In the genomic region with DNA sequence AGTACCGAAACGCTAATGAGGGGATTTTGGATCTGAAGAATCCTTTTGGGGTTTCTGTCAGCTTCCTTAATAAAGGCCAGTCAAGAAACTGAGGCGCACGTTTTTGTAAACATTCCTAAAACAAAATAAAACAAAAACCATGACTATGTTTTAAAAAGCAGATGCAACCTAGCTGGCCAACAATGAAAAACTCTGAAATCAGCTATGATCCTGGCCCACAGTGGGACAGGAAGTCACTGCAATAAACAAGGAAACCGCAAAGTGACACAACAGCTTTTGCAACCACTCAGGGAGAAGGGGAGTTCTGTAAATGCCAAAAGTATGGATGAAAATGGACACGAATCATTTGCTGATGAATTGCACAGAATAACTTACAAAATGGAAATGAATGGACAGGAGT, we compare ENCODE assay signal across 8 mouse cellular contexts. TPM values are rescaled to one million over a fixed set of nuclear protein-coding genes. Genes with fewer than 3 reads are reported as not detected.
DNase-seq lines count a peak whose midpoint lies in the region; ATAC-seq and TF ChIP-seq lines count a peak whose summit lies in the region.

No protein-coding gene starts in this region.

- TF ChIP-seq RAD21 in MEL (IDR thresholded peaks at IDR 0.05; ENCODE audit: low read depth, low read length): no peak

- no peak overlapping the region for H3K27ac ChIP-seq in heart, embryonic 10.5 days
- H3K27ac ChIP-seq in MEL (ENCODE audit: control insufficient read depth, low read depth, low read length): peak overlapping the region; percentile 51
- peak overlapping the region; percentile 24; the same call in 1 of the 2 replicates for H3K27ac ChIP-seq in hindbrain, embryonic 12.5 days
- no peak overlapping the region for H3K27ac ChIP-seq in thymus, adult 2 months (ENCODE audit: control insufficient read depth, insufficient read depth, low read length)

- intact Hi-C loops in heart, postnatal 10 days (cut with DNase I): no loop called here
- intact Hi-C loops in left cerebral cortex, postnatal 10 days (cut with DNase I): no loop called here

- H3K36me3 ChIP-seq in heart, embryonic 10.5 days: no peaks in the 10 kb centered on the region
- peaks cover 0 to 19% of the 10 kb centered on the region in 2 experiments; a peak in 2 of 4 replicates for H3K36me3 ChIP-seq in MEL (ENCODE audit: control insufficient read depth in 1 of 2, insufficient read depth in 2 of 2, low read length in 2 of 2)
- H3K36me3 ChIP-seq in hindbrain, embryonic 12.5 days: no peaks in the 10 kb centered on the region
- peaks cover 14% of the 10 kb centered on the region for H3K36me3 ChIP-seq in megakaryocyte, embryonic 14.5 days (replicated peaks; ENCODE audit: low read length)
- no peaks in the 10 kb centered on the region for H3K36me3 ChIP-seq in thymus, adult 2 months (ENCODE audit: control insufficient read depth, insufficient read depth, low read length)

- H3K4me1 ChIP-seq in heart, embryonic 10.5 days: peaks cover 23% of the 10 kb centered on the region
- peaks cover 2 to 23% of the 10 kb centered on the region in 2 experiments; a peak in 2 of 4 replicates for H3K4me1 ChIP-seq in MEL (ENCODE audit: control insufficient read depth in 1 of 2, insufficient read depth in 2 of 2, low read length in 2 of 2)
- peaks cover 24% of the 10 kb centered on the region for H3K4me1 ChIP-seq in hindbrain, embryonic 12.5 days
- H3K4me1 ChIP-seq in megakaryocyte, embryonic 14.5 days: peaks cover 71% of the 10 kb centered on the region
- peaks cover 23% of the 10 kb centered on the region for H3K4me1 ChIP-seq in thymus, adult 2 months (replicated peaks; ENCODE audit: control insufficient read depth, insufficient read depth, low read length)

- TF ChIP-seq CTCF in MEL (IDR thresholded peaks at IDR 0.05 in 2 of 3, conservative IDR thresholded peaks at IDR 0.05 in 1 of 3; ENCODE audit: control insufficient read depth in 1 of 3, insufficient read depth in 1 of 3, low read depth in 2 of 3, low read length in 3 of 3, poor library complexity in 1 of 3, severe bottlenecking in 1 of 3): no peak
- no peak for TF ChIP-seq CTCF in thymus, adult 2 months (IDR thresholded peaks at IDR 0.05; ENCODE audit: borderline replicate concordance, control insufficient read depth, extremely low read depth, insufficient read depth, low read length, poor library complexity)

- H3K27me3 ChIP-seq in heart, embryonic 10.5 days (ENCODE audit: insufficient read depth, poor library complexity, severe bottlenecking): no peaks in the 10 kb centered on the region
- no peaks in the 10 kb centered on the region for H3K27me3 ChIP-seq in MEL (ENCODE audit: control insufficient read depth in 1 of 2, insufficient read depth in 2 of 2, low read length in 2 of 2)
- 0 out of 2 replicates have a peak, but pooled peaks cover 3% of the 10 kb centered on the region for H3K27me3 ChIP-seq in hindbrain, embryonic 12.5 days
- H3K27me3 ChIP-seq in megakaryocyte, embryonic 14.5 days (replicated peaks): no peaks in the 10 kb centered on the region
- no peaks in the 10 kb centered on the region for H3K27me3 ChIP-seq in thymus, adult 2 months (ENCODE audit: control insufficient read depth, insufficient read depth, low read length)

- H3K9ac ChIP-seq in MEL (ENCODE audit: control insufficient read depth, low read depth, low read length, poor library complexity, severe bottlenecking): peak overlapping the region; percentile 47
- no peak overlapping the region for H3K9ac ChIP-seq in hindbrain, embryonic 12.5 days

- no peak for DNase-seq in heart, embryonic 10.5 days (ENCODE audit: low spot score)
- no peak for DNase-seq in heart, postnatal 10 days
- DNase-seq in MEL (ENCODE audit: low read depth, low spot score): peak; percentile 84
- DNase-seq in natural killer cell, adult 2 months (ENCODE audit: low spot score in 2 of 2): no peak
- no peak for DNase-seq in left cerebral cortex, postnatal 10 days (ENCODE audit: extremely low spot score in 1 of 2, low spot score in 2 of 2)
- DNase-seq in thymus, adult 2 months: no peak

- H3K79me2 ChIP-seq in MEL (ENCODE audit: control insufficient read depth, insufficient read depth, low read length, poor library complexity): peaks cover 23% of the 10 kb centered on the region

- peak overlapping the region; percentile 62 for H3K4me3 ChIP-seq in heart, embryonic 10.5 days
- H3K4me3 ChIP-seq in MEL (ENCODE audit: control insufficient read depth in 1 of 2, insufficient read depth in 1 of 2, low read depth in 2 of 2, low read length in 2 of 2): peak overlapping the region; percentile 42 to 46
- H3K4me3 ChIP-seq in hindbrain, embryonic 12.5 days: peak overlapping the region; percentile 43
- H3K4me3 ChIP-seq in megakaryocyte, embryonic 14.5 days (replicated peaks): peak overlapping the region; percentile 95
- no peak overlapping the region for H3K4me3 ChIP-seq in thymus, adult 2 months (ENCODE audit: control insufficient read depth, insufficient read depth, low read length)

- 16% methylated on average over 6 of the region's 6 CpGs for WGBS in heart, embryonic 10.5 days
- WGBS in hindbrain, embryonic 12.5 days: 15% methylated on average over 6 of the region's 6 CpGs
- 2% methylated on average over 6 of the region's 6 CpGs for WGBS in thymus, adult 2 months

- no peak for TF ChIP-seq EP300 in MEL (IDR thresholded peaks at IDR 0.05; ENCODE audit: low read depth in 1 of 2, low read length in 2 of 2)

- H3K9me3 ChIP-seq in heart, embryonic 10.5 days: no peaks in the 10 kb centered on the region
- H3K9me3 ChIP-seq in MEL (replicated peaks; ENCODE audit: insufficient read depth, low read length): no peaks in the 10 kb centered on the region
- H3K9me3 ChIP-seq in hindbrain, embryonic 12.5 days (replicated peaks): no peaks in the 10 kb centered on the region
- no peaks in the 10 kb centered on the region for H3K9me3 ChIP-seq in megakaryocyte, embryonic 14.5 days

- ATAC-seq in hindbrain, embryonic 12.5 days (ENCODE audit: low FRiP score): no peak

- H3K4me2 ChIP-seq in hindbrain, embryonic 12.5 days (replicated peaks): peak overlapping the region; percentile 62

- TF ChIP-seq POLR2A in MEL (IDR thresholded peaks at IDR 0.05; ENCODE audit: control insufficient read depth in 1 of 2, insufficient read depth in 1 of 2, low read depth in 1 of 2, low read length in 2 of 2, poor library complexity in 1 of 2): no peak; a peak in 1 of 4 replicates
- TF ChIP-seq POLR2A in thymus, adult 2 months (IDR thresholded peaks at IDR 0.05; ENCODE audit: control insufficient read depth, extremely low read depth, insufficient read depth, low read length, poor library complexity): no peak

TF ChIP-seq in MEL, 35 proteins besides CTCF, POLR2A, EP300 and RAD21 (continues in another document):
- peak; percentile 62 for TF ChIP-seq ELF1 (IDR thresholded peaks at IDR 0.05; ENCODE audit: low read depth, low read length)
- no peak for TF ChIP-seq MYC (IDR thresholded peaks at IDR 0.05; ENCODE audit: low read depth, low read length)
- no peak for TF ChIP-seq GABPA (IDR thresholded peaks at IDR 0.05; ENCODE audit: low read depth, low read length)
- no peak for TF ChIP-seq JUND (IDR thresholded peaks at IDR 0.05; ENCODE audit: low read depth, low read length)
- TF ChIP-seq CHD2 (IDR thresholded peaks at IDR 0.05; ENCODE audit: low read length): no peak
- TF ChIP-seq CHD1 (IDR thresholded peaks at IDR 0.05; ENCODE audit: low read depth, low read length): no peak
- TF ChIP-seq ZC3H11A (IDR thresholded peaks at IDR 0.05; ENCODE audit: low read depth, low read length): no peak
- TF ChIP-seq KAT2A (conservative IDR thresholded peaks at IDR 0.05; ENCODE audit: low read depth, low read length): no peak
- no peak for TF ChIP-seq POLR2AphosphoS2 (IDR thresholded peaks at IDR 0.05; ENCODE audit: low read length)
- no peak for TF ChIP-seq USF1 (IDR thresholded peaks at IDR 0.05; ENCODE audit: low read depth, low read length)
- TF ChIP-seq MAX (IDR thresholded peaks at IDR 0.05; ENCODE audit: low read length): no peak
- TF ChIP-seq SMC3 (IDR thresholded peaks at IDR 0.05; ENCODE audit: low read depth, low read length): no peak
- no peak for TF ChIP-seq UBTF (IDR thresholded peaks at IDR 0.05; ENCODE audit: borderline replicate concordance, insufficient read depth, low read depth, low read length)

RNA-seq across cellular contexts. Expression of gene Bicra, which starts 5.4 kb away (rescaled TPM):
- polyA plus RNA-seq in heart, embryonic 10.5 days (2016; fragmentation: Nextera tagmentation; extraction: Ambion mirVana): 5.8 and 7.4 TPM in 2 replicates
- 1 to 10 TPM; 9.3 to 9.6 TPM for total RNA-seq in heart, postnatal 10 days (2021)
- total RNA-seq in MEL (2012; rRNA removed): 0.81 and 1.5 TPM in 2 replicates
- 10 to 100 TPM in 1 of 2 experiments, not detected in 1; 14.1 TPM for polyA plus RNA-seq in MEL (2012; ENCODE audit: insufficient read depth in 1 of 2, insufficient read length in 2 of 2, low read depth in 1 of 2, low replicate concordance in 2 of 2, missing spikeins in 1 of 2)
- 10.3 and 10.7 TPM in 2 replicates for polyA plus RNA-seq in hindbrain, embryonic 12.5 days (2016; fragmentation: Nextera tagmentation; extraction: Ambion mirVana)
- 30.6 and 132 TPM in 2 replicates for polyA plus RNA-seq in megakaryocyte, embryonic 14.5 days (2012; ENCODE audit: insufficient read depth, low replicate concordance)
- total RNA-seq in left cerebral cortex, postnatal 10 days (2021): 10 to 100 TPM; 13.4 to 14.1 TPM
- polyA plus RNA-seq in thymus, adult 2 months (2012; rRNA removed): 57.0 and 78.5 TPM in 2 replicates

RNA-seq across cellular contexts. Expression of gene Zfp541, which starts 8.5 kb away (rescaled TPM):
- not detected in 2 replicates for polyA plus RNA-seq in heart, embryonic 10.5 days (2016; fragmentation: Nextera tagmentation; extraction: Ambion mirVana)
- not detected for total RNA-seq in heart, postnatal 10 days (2021)
- not detected in 2 replicates for total RNA-seq in MEL (2012; rRNA removed)
- under 1 TPM in 1 of 2 experiments, not detected in 1; 0.01 TPM for polyA plus RNA-seq in MEL (2012; ENCODE audit: insufficient read depth in 1 of 2, insufficient read length in 2 of 2, low read depth in 1 of 2, low replicate concordance in 2 of 2, missing spikeins in 1 of 2)
- polyA plus RNA-seq in hindbrain, embryonic 12.5 days (2016; fragmentation: Nextera tagmentation; extraction: Ambion mirVana): 0.05 and 0.07 TPM in 2 replicates
- 0.15 TPM in 1 of 2 replicates, not detected in the other for polyA plus RNA-seq in megakaryocyte, embryonic 14.5 days (2012; ENCODE audit: insufficient read depth, low replicate concordance)
- under 1 TPM; 0.26 to 0.58 TPM for total RNA-seq in left cerebral cortex, postnatal 10 days (2021)
- polyA plus RNA-seq in thymus, adult 2 months (2012; rRNA removed): 0.04 and 0.11 TPM in 2 replicates

RNA-seq across cellular contexts. Expression of gene Napa, which starts 45.2 kb away (rescaled TPM):
- 182 and 196 TPM in 2 replicates for polyA plus RNA-seq in heart, embryonic 10.5 days (2016; fragmentation: Nextera tagmentation; extraction: Ambion mirVana)
- total RNA-seq in heart, postnatal 10 days (2021): 100 to 1,000 TPM in 1 of 2 experiments, 10 to 100 TPM in 1; 93.2 to 100 TPM
- total RNA-seq in MEL (2012; rRNA removed): 52.6 and 56.1 TPM in 2 replicates
- polyA plus RNA-seq in MEL (2012; ENCODE audit: insufficient read depth in 1 of 2, insufficient read length in 2 of 2, low read depth in 1 of 2, low replicate concordance in 2 of 2, missing spikeins in 1 of 2): 100 to 1,000 TPM in 1 of 2 experiments, not detected in 1; 132 TPM
- 182 and 191 TPM in 2 replicates for polyA plus RNA-seq in hindbrain, embryonic 12.5 days (2016; fragmentation: Nextera tagmentation; extraction: Ambion mirVana)
- 161 and 318 TPM in 2 replicates for polyA plus RNA-seq in megakaryocyte, embryonic 14.5 days (2012; ENCODE audit: insufficient read depth, low replicate concordance)
- total RNA-seq in left cerebral cortex, postnatal 10 days (2021): 100 to 1,000 TPM; 181 TPM
- 256 TPM in 2 replicates for polyA plus RNA-seq in thymus, adult 2 months (2012; rRNA removed)

Comparison
In these comparisons a context has a peak if more than half of its experiments do, and no peak if none do; other contexts are left out.
1. H3K27ac ChIP-seq: peak in MEL (single experiment) and hindbrain, embryonic 12.5 days (single experiment); none in heart, embryonic 10.5 days (single experiment) and thymus, adult 2 months (single experiment).